In genomic region chr8:26622311-26623052, GRCm38 (mm10) we compare ENCODE assay signal across 8 mouse cellular contexts.
DNase-seq lines count a peak whose midpoint lies in the region; ATAC-seq and TF ChIP-seq lines count a peak whose summit lies in the region.
"Had no signal": no experiment of that assay in that cellular context is flagged by ENCODE, and none has a peak within 500 bp of the region (broad histone marks: within the 10 kb centered on the region; RNA-seq: fewer than 3 reads in every experiment).

No protein-coding gene starts in this region.

- WGBS in hindbrain, embryonic 11.5 days = 9% methylated on average over 12 of the region's 12 CpGs
- 6% methylated on average over 12 of the region's 12 CpGs for WGBS in midbrain, embryonic 14.5 days

- TF ChIP-seq CTCF in brain, embryonic 14.5 days (IDR thresholded peaks at IDR 0.05; ENCODE audit: borderline replicate concordance, extremely low read depth, insufficient read depth, insufficient read length) = no peak

- DNase-seq in brain, embryonic 14.5 days (ENCODE audit: low read depth) = peak; percentile 66
- DNase-seq in embryo, embryonic 10 days (ENCODE audit: low spot score) = peak; percentile 74
- peak; percentile 76 for DNase-seq in hindbrain, embryonic 11.5 days (ENCODE audit: low spot score)
- DNase-seq in midbrain, embryonic 14.5 days = peak; percentile 59
- DNase-seq in MN1 (ENCODE audit: low spot score) = no peak
- no peak for DNase-seq in spleen, postnatal 4 days (ENCODE audit: low spot score in 2 of 2)
- no peak for DNase-seq in adrenal gland, postnatal 25 days
- DNase-seq: cerebellum, adult 11-12 months had no signal

- 0 out of 2 replicates have a peak overlapping the region, but pooled peaks have one; percentile 11 for H3K9ac ChIP-seq in hindbrain, embryonic 11.5 days (ENCODE audit: low read depth, low read length)
- peak overlapping the region; percentile 21; the same call in 1 of the 2 replicates for H3K9ac ChIP-seq in midbrain, embryonic 14.5 days (replicated peaks; ENCODE audit: low read length)

- H3K4me2 ChIP-seq in hindbrain, embryonic 11.5 days (replicated peaks; ENCODE audit: low read depth, low read length) = no peak overlapping the region; the same call in 1 of the 2 replicates
- H3K4me2 ChIP-seq in midbrain, embryonic 14.5 days (ENCODE audit: low read length) = peak overlapping the region; percentile 46

- no peak for TF ChIP-seq POLR2A in brain, embryonic 14.5 days (IDR thresholded peaks at IDR 0.05; ENCODE audit: borderline replicate concordance, extremely low read depth, insufficient read depth, insufficient read length, poor library complexity, severe bottlenecking)

- no peak overlapping the region for H3K4me3 ChIP-seq in hindbrain, embryonic 11.5 days (ENCODE audit: low read depth, low read length)
- H3K4me3 ChIP-seq in midbrain, embryonic 14.5 days (replicated peaks; ENCODE audit: low read depth, low read length) = no peak overlapping the region

- peaks cover 8% of the 10 kb centered on the region; the same call in 1 of the 2 replicates for H3K4me1 ChIP-seq in hindbrain, embryonic 11.5 days (replicated peaks; ENCODE audit: control insufficient read depth, insufficient read depth, low read length)
- peaks cover 13% of the 10 kb centered on the region for H3K4me1 ChIP-seq in midbrain, embryonic 14.5 days (ENCODE audit: control insufficient read depth, insufficient read depth, low read length)

- no peaks in the 10 kb centered on the region for H3K36me3 ChIP-seq in hindbrain, embryonic 11.5 days (ENCODE audit: control insufficient read depth, insufficient read depth, low read length)
- no peaks in the 10 kb centered on the region for H3K36me3 ChIP-seq in midbrain, embryonic 14.5 days (ENCODE audit: control insufficient read depth, insufficient read depth, low read length)

- peak overlapping the region; percentile 61 for H3K27ac ChIP-seq in hindbrain, embryonic 11.5 days (ENCODE audit: low read depth, low read length)
- peak overlapping the region; percentile 63 for H3K27ac ChIP-seq in midbrain, embryonic 14.5 days (replicated peaks; ENCODE audit: low read depth, low read length)

- H3K9me3 ChIP-seq in hindbrain, embryonic 11.5 days (ENCODE audit: control insufficient read depth, low read length) = no peaks in the 10 kb centered on the region
- H3K9me3 ChIP-seq in midbrain, embryonic 14.5 days (ENCODE audit: control insufficient read depth, low read length) = no peaks in the 10 kb centered on the region

- H3K27me3 ChIP-seq in hindbrain, embryonic 11.5 days (ENCODE audit: control insufficient read depth, insufficient read depth, low read length) = no peaks in the 10 kb centered on the region
- H3K27me3 ChIP-seq in midbrain, embryonic 14.5 days (ENCODE audit: control insufficient read depth, insufficient read depth, low read length) = no peaks in the 10 kb centered on the region

- peak; percentile 91 for ATAC-seq in hindbrain, embryonic 11.5 days (ENCODE audit: low FRiP score)
- ATAC-seq in midbrain, embryonic 14.5 days (ENCODE audit: low FRiP score, low TSS enrichment) = 0 out of 2 replicates have a peak, but pooled peaks have one; percentile 53

Comparison
In these comparisons a context has a peak if more than half of its experiments do, and no peak if none do; other contexts are left out.
1. DNase-seq: peak in brain, embryonic 14.5 days (single experiment), embryo, embryonic 10 days (single experiment), hindbrain, embryonic 11.5 days (single experiment) and midbrain, embryonic 14.5 days (single experiment); none in MN1 (single experiment), spleen, postnatal 4 days (0 of 2) and adrenal gland, postnatal 25 days (single experiment).